Comparison of ENCODE assay signal across 8 mouse cellular contexts in the genomic region with DNA sequence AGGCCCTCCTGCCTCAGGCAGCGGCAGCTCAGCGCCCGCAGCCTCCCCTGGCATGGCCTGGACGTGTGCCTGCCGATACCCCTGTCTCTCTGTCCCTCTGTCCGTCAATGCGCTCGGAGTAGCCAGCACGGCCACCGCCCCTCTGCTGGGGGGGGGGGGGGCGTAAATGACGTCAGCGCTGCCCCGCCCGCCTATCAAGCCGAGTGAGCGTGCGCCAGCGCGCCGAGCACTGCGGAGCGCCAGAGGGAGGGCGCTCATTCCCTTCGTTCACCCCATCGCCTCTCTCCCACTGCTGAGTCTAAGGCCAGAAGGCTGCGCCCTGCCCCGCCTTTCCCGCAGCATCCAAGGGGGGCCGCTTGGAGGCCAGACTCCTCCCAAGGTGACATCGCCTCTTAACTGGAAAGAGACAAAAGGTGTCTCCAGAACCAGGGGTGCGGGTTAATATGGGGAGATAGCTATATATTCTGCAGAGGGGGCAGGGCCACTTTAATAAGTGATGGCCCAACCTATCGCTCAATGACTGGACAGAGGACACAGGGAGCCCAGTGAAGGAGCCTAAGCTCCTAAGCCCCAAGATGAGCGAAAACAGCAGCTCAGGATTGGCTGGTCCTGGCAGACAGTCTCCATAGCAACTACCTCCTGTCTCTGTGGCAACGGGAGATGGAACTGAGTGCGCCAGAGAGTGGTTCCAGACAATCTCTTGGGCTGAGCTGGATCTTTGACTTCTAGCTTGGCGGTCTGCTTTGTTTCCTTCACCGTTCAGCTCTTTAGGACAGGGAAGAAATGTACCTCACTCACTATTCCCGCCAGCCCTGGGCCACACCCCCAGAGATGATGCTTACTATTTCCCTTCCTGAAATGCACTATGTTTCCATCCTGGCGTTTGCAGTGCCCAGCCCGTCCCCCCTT. TPM values are rescaled to one million over a fixed set of nuclear protein-coding genes. Genes with fewer than 3 reads are reported as not detected.
DNase-seq lines count a peak whose midpoint lies in the region; ATAC-seq and TF ChIP-seq lines count a peak whose summit lies in the region.

A gene (minus strand): TSS at position 563 of the 909 bp plus-strand sequence.

- peak within 1 kb of the TSS; percentile 66 for H3K4me2 ChIP-seq in kidney, embryonic 16.5 days (replicated peaks; ENCODE audit: low read depth, low read length)
- peak within 1 kb of the TSS; percentile 58 for H3K4me2 ChIP-seq in stomach, postnatal 0 days (replicated peaks; ENCODE audit: low read depth)

- no peak within 1 kb of the TSS for H3K27ac ChIP-seq in kidney, embryonic 16.5 days (ENCODE audit: low read length)
- peak within 1 kb of the TSS; percentile 81 for H3K27ac ChIP-seq in midbrain, embryonic 10.5 days (replicated peaks)
- H3K27ac ChIP-seq in stomach, postnatal 0 days (replicated peaks): peak within 1 kb of the TSS; percentile 75

- H3K27me3 ChIP-seq in kidney, embryonic 16.5 days (ENCODE audit: insufficient read depth, low read length): peaks cover 31% of the 10 kb centered on the region
- H3K27me3 ChIP-seq in midbrain, embryonic 10.5 days (ENCODE audit: low read depth, poor library complexity, severe bottlenecking): peaks cover 40% of the 10 kb centered on the region
- no peaks in the 10 kb centered on the region for H3K27me3 ChIP-seq in stomach, postnatal 0 days (ENCODE audit: control insufficient read depth, insufficient read depth, low read length)

- H3K4me1 ChIP-seq in kidney, embryonic 16.5 days (ENCODE audit: insufficient read depth, low read length): peaks cover 14% of the 10 kb centered on the region
- H3K4me1 ChIP-seq in midbrain, embryonic 10.5 days: peaks cover 53% of the 10 kb centered on the region
- H3K4me1 ChIP-seq in stomach, postnatal 0 days (replicated peaks; ENCODE audit: control insufficient read depth, insufficient read depth): 0 out of 2 replicates have a peak, but pooled peaks cover 3% of the 10 kb centered on the region

- no peaks in the 10 kb centered on the region for H3K9me3 ChIP-seq in kidney, embryonic 16.5 days (ENCODE audit: low read length)
- no peaks in the 10 kb centered on the region for H3K9me3 ChIP-seq in midbrain, embryonic 10.5 days (replicated peaks)
- H3K9me3 ChIP-seq in stomach, postnatal 0 days (ENCODE audit: control insufficient read depth, low read length): no peaks in the 10 kb centered on the region

- peak within 1 kb of the TSS; percentile 42 for H3K4me3 ChIP-seq in kidney, embryonic 16.5 days (ENCODE audit: low read length)
- H3K4me3 ChIP-seq in midbrain, embryonic 10.5 days: peak within 1 kb of the TSS; percentile 60
- peak within 1 kb of the TSS; percentile 37 for H3K4me3 ChIP-seq in stomach, postnatal 0 days (ENCODE audit: low read depth, low read length)

- no peak for TF ChIP-seq EP300 in stomach, postnatal 0 days (optimal IDR thresholded peaks at IDR 0.05)

- peak; percentile 17; the same call in 1 of the 2 replicates for TF ChIP-seq CTCF in stomach, postnatal 0 days (IDR thresholded peaks at IDR 0.05; ENCODE audit: low read depth)

- peak within 1 kb of the TSS; percentile 4; the same call in 1 of the 2 replicates for H3K9ac ChIP-seq in kidney, embryonic 16.5 days (replicated peaks; ENCODE audit: low read length)
- H3K9ac ChIP-seq in stomach, postnatal 0 days (ENCODE audit: low read length): peak within 1 kb of the TSS; percentile 50

- peak; percentile 49; the same call in 1 of the 2 replicates for ATAC-seq in kidney, embryonic 16.5 days (ENCODE audit: low FRiP score, low TSS enrichment)
- ATAC-seq in stomach, postnatal 0 days (ENCODE audit: low FRiP score, low TSS enrichment): peak; percentile 50; the same call in 1 of the 2 replicates

- 6% methylated on average over 37 of the region's 41 CpGs for WGBS in kidney, embryonic 16.5 days
- WGBS in midbrain, embryonic 10.5 days: 4% methylated on average over 41 of the region's 41 CpGs
- WGBS in stomach, postnatal 0 days: 5% methylated on average over 28 of the region's 41 CpGs

- DNase-seq in kidney, adult 8-10 months: no peak
- peak; percentile 87 to 90 for DNase-seq in cerebellum, postnatal 25 days
- DNase-seq in frontal cortex, postnatal 36 days (ENCODE audit: low spot score in 2 of 2): peak; percentile 75 to 87
- DNase-seq in left cerebral cortex, adult 11 months (ENCODE audit: low spot score): peak; percentile 84
- peak; percentile 80 for DNase-seq in midbrain, embryonic 10.5 days (ENCODE audit: low spot score)
- peak; percentile 58 for DNase-seq in stomach, postnatal 0 days (ENCODE audit: low spot score)
- no peak for DNase-seq in gastrocnemius, adult 18-20 months (ENCODE audit: low spot score)

- 0 out of 2 replicates have a peak, but pooled peaks cover 2% of the 10 kb centered on the region for H3K36me3 ChIP-seq in kidney, embryonic 16.5 days (ENCODE audit: insufficient read depth, low read length)
- H3K36me3 ChIP-seq in midbrain, embryonic 10.5 days: peaks cover 22% of the 10 kb centered on the region
- H3K36me3 ChIP-seq in stomach, postnatal 0 days (ENCODE audit: control insufficient read depth, insufficient read depth, low read length): no peaks in the 10 kb centered on the region

RNA-seq across cellular contexts. Expression of the gene that starts here (rescaled TPM):
- 1.9 and 2.0 TPM in 2 replicates for polyA plus RNA-seq in kidney, embryonic 16.5 days (2015; fragmentation: Nextera tagmentation; extraction: Ambion mirVana)
- polyA plus RNA-seq in midbrain, embryonic 10.5 days (2016; fragmentation: Nextera tagmentation; extraction: Ambion mirVana): 17.2 and 39.7 TPM in 2 replicates
- polyA plus RNA-seq in stomach, postnatal 0 days (2015; fragmentation: Nextera tagmentation; extraction: Ambion mirVana): 7.3 and 7.4 TPM in 2 replicates
- total RNA-seq in gastrocnemius, adult 18-20 months (2021): under 1 TPM; 0.74 to 0.87 TPM

Comparison
In these comparisons a context has a peak if more than half of its experiments do, and no peak if none do; other contexts are left out.
1. DNase-seq: peak in cerebellum, postnatal 25 days (2 of 2), frontal cortex, postnatal 36 days (2 of 2), left cerebral cortex, adult 11 months (single experiment), midbrain, embryonic 10.5 days (single experiment) and stomach, postnatal 0 days (single experiment); none in kidney, adult 8-10 months (0 of 2) and gastrocnemius, adult 18-20 months (single experiment).
2. Peak in every context shown above with its lines, with median percentiles within 50 percentile points of each other: H3K4me3 ChIP-seq.